Mouse (Mus musculus): ENCODE data around the gene Rgs3. TPM values are rescaled to one million over a fixed set of nuclear protein-coding genes. Genes with fewer than 3 reads are reported as not detected.

Rgs3 gene
- 100 to 1,000 TPM in 1 of 2 experiments, 10 to 100 TPM in 1; 45.6 to 110 TPM for polyA plus RNA-seq (2017; shearing (Covaris generic))

GRCm38 (mm10) chr4:62559797-62560329 is at the start of gene Rgs3:
TSS of gene Rgs3 (plus strand) at chr4:62559847.

GRCm38 (mm10) chr4:62519849-62520233 is 39.8 kb upstream of the Rgs3 start, which contains the start of gene Alad:
TSS of gene Alad (minus strand) at chr4:62519918.

GRCm38 (mm10) chr4:62524651-62525488 is 34.8 kb upstream of the Rgs3 start, which contains the start of the genes Pole3 and 4933430I17Rik:
TSS of gene Pole3 (minus strand) at chr4:62525068.
TSS of gene 4933430I17Rik (plus strand) at chr4:62525369.

Other genes starting within 250 kb of the Rgs3 start
- 10 to 100 TPM; 49.3 to 57.6 TPM for gene Fkbp15, start 199.3 kb upstream of the Rgs3 start, polyA plus RNA-seq (2017; shearing (Covaris generic))
- gene Slc31a1, start 199.1 kb upstream of the Rgs3 start, polyA plus RNA-seq (2017; shearing (Covaris generic)): 1 to 10 TPM; 8.6 to 9.4 TPM
- 100 to 1,000 TPM in 1 of 2 experiments, 10 to 100 TPM in 1; 84.1 to 112 TPM for gene Cdc26, start 151.2 kb upstream of the Rgs3 start, polyA plus RNA-seq (2017; shearing (Covaris generic))
- gene Prpf4, start 151.1 kb upstream of the Rgs3 start, polyA plus RNA-seq (2017; shearing (Covaris generic)): 10 to 100 TPM; 22.6 to 25.4 TPM
- gene Rnf183, start 124.6 kb upstream of the Rgs3 start, polyA plus RNA-seq (2017; shearing (Covaris generic)): under 1 TPM in 1 of 2 experiments, not detected in 1; 0.52 TPM
- gene Wdr31, start 89.0 kb upstream of the Rgs3 start, polyA plus RNA-seq (2017; shearing (Covaris generic)): under 1 TPM; 0.37 to 0.93 TPM
- 10 to 100 TPM in 1 of 2 experiments, 1 to 10 TPM in 1; 3.7 to 11.2 TPM for gene Bspry, start 79.8 kb upstream of the Rgs3 start, polyA plus RNA-seq (2017; shearing (Covaris generic))
- gene Hdhd3, start 56.4 kb upstream of the Rgs3 start, polyA plus RNA-seq (2017; shearing (Covaris generic)): 1 to 10 TPM in 1 of 2 experiments, under 1 TPM in 1; 0.91 to 1.6 TPM
- 10 to 100 TPM; 61.2 to 61.8 TPM for gene Alad, start 39.9 kb upstream of the Rgs3 start, polyA plus RNA-seq (2017; shearing (Covaris generic))
- gene Pole3, start 34.8 kb upstream of the Rgs3 start, polyA plus RNA-seq (2017; shearing (Covaris generic)): 10 to 100 TPM; 29.2 to 40.9 TPM
- gene 4933430I17Rik, start 34.5 kb upstream of the Rgs3 start, polyA plus RNA-seq (2017; shearing (Covaris generic)): not detected